Mouse (Mus musculus): ENCODE measurements around the gene Agt. TPM values are rescaled to one million over a fixed set of nuclear protein-coding genes. Genes with fewer than 3 reads are reported as not detected.

The Agt gene
- 14.3 and 172 TPM in 2 replicates for total RNA-seq (2021)
- long read RNA-seq, experiment 1, transcript Agt-201 (5 exons, 1,891 nt), result major isoform, 9 of 9 reads
- long read RNA-seq, experiment 1, partial matches to known transcripts, result 0 of 9 reads
- long read RNA-seq, experiment 1, other reads (novel, unspliced or antisense), result 0 of 9 reads
- long read RNA-seq, experiment 2, transcript Agt-201 (5 exons, 1,891 nt), result major isoform, 151 of 207 reads
- long read RNA-seq, experiment 2, partial matches to known transcripts, result 49 of 207 reads
- long read RNA-seq, experiment 2, other reads (novel, unspliced or antisense), result 7 of 207 reads

DNA sequence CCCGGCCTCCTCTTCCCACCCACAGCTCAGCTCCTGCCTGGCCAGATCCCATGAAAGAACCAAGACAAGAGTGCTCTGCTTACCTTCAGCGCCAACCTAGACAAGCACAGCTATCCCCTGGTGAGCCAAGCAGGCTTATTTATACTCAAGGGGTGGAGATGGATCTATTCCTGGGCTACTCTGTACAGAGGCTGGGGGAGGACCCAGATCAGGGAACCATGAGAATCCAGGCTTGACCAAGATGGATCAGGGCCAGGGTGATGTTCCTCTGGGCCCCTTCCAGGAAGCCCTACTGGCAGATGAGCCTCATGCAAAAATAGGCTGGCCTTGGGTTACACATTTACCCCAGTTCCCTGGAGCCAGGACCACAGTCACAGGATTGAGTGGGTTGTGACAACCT, at the start of gene Agt:
TSS of gene Agt (minus strand) at position 114 of the 400 bp plus-strand sequence.
- peak; percentile 63 for DNase-seq

DNA sequence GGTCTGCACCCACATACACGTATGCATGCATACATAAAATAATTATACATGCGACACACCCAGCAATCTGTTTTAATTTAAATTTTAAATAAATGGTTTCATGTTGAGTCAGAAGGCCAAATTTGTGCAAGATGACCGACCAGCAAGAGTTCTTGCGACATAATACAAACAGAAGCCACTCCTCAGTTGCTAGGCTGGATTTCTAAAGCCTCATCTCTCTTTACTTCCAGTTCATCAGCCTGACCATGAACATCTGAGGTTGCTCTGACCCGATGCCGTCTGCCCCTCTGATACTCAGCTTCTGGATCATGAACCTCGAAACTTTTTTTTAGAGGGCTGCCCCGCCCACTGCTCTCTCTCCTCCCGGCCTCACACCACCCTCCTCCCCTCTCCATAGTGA, 48.7 kb upstream of the Agt start:
- DNase-seq, result peak; percentile 20

DNA sequence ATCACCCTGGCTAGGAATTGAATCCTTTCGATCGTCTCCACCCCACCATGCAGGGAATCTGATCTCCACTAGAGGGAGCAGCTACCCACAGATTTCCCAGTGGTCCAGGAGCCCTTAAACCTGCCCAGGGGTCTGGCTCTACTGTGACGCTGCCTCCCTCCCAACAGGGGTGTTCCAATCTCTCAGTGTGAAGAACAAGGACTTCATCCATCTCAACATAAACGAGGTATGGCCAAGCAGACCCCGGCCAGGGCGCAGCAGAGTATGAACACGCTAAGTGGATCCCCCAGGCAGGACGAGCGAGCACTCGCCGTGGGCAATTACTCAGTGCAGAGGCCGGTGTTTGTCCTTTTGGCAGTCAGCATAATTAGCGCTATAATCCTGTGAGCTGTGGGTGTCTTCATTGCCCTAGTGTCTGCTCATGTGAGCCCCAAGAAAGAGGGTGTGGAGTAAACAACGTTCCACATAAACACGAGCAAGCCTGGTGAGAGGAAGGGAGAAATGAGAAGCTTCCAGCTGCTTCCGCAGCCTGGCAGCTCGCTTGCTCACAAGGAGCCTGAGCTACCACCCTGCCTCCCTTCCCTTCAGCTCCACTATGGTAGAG, 47.9 kb upstream of the Agt start:
- peak; percentile 85 for DNase-seq

DNA sequence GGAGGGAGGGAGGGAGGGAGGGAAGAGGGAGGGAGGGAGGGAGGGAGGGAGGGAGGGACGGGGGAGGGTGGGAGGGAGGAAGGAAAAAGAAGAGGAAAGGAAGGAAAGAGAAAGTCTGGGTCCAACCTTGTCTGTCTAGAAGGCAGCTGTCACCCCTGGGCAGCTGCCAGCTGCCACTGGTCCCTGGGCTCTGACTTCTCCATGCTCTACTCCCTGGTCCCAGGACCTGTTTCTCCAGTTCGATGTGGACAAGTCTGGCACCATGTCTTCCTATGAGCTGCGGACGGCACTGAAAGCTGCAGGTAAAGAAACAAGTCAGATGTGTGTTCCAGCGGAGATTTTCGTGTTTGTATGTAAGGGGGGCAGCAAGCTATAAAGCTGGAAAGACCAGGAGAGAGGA, 44.8 kb upstream of the Agt start:
- no peak for DNase-seq

DNA sequence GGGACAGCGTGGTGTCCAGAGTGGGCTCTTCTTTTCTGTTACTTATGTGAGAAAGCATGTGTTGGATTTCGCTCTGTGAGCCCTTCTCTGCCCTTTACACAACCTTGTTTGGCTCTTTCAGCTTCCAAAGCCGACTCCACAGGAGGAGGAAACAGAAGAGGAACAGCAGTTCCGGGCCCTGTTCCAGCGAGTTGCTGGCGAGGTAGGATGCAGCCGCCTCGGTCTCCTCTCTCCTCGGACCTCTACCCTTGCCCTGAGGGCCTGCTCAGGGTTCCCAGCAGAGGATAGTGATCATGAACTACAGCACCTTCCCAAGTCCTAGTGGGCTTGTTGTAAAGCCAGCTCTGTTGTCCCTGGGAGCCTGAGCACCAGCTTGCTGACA, 39.5 kb upstream of the Agt start:
- DNase-seq, result no peak

DNA sequence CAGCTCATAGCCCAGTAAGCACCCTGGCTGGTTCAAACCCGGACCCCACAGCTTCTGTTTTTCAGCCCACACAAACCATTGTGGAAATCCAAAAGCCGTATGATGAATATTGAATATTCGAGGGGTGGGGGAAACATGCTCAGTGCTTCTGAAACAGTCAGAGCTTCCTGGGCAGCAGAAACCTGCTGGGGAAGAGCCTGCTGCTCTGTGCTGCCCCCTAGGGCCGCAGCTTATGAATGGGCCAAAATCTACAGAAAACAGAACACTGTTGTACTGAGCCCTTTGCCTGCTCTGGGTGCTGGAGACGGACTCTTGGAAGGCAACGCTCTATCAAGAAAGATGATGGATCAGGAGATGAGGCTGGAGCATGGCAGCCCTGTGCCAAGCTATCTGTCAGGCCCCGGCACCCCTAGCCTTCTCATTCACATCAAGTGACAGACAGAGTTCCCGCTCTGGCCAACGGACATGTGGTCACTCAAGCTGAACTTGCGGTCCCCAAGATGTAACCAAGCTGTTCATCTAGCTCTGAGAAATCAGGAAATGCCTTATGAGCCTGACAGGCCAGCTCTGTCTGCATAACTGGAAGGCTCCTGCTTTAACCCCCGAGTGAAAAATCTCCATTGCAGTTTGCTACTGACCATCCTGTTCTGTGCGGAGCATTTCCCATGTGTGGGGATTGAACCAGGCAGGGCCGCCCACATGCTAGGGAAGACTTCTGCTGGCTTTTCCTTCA, 38.9 kb upstream of the Agt start:
- DNase-seq, result peak; percentile 52

DNA sequence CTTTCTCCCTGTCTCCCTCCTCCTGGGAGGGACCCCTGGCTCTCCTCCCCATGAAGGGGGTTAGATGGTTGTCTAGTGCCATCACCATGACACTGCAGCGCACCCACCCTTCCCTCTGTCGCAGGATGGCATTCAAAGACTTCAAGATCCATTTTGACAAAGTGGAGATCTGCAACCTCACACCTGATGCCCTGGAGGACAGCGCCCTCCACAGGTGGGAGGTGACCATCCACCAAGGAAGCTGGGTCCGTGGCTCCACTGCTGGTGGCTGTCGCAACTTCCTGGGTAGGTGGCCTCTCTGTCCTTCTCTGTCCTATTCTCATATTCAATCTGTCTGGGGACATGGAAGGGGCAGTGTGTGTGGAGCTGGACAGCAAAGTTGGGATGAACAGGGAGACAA, 34.6 kb upstream of the Agt start:
- DNase-seq, result peak; percentile 59

DNA sequence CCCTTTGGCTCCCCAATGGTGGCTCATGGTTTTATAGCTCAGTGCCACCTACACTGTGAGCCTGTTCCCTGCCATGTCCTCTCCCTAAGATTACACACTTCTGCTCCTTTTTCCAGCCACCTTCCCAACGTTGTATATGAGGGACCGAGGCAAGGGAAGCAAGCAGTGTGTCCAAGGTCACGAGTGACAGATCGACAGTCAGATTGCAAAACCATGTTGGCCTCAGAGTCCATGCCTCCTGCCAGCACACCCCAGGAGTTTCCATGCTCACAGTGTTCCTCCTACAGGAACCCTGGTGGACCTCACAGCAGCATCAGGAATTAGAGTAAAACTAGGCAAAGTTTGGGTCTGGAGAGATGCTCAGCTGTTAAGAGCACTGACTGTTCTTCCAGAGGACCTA, 19.9 kb upstream of the Agt start:
- DNase-seq, result peak; percentile 74

DNA sequence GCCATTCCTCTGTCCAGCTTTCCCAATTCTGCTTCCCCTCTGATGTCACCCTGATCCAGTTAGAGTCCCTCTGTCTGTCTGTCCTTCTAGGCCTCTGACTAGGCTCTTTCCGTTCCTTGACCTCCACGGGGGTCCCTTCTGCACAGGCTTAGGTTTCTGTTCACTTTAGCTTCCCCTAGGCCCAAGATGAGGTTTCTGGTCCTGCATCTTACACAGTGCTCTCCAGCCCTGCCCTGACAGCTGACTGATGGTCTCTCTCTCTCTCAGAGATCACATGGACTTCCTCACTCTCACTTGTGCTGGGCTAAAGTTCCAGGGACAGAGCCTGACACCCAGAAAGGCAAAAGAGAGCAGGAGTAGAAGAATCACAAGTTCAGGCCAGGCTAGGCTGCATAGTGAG, 17.1 kb upstream of the Agt start:
- no peak for DNase-seq

DNA sequence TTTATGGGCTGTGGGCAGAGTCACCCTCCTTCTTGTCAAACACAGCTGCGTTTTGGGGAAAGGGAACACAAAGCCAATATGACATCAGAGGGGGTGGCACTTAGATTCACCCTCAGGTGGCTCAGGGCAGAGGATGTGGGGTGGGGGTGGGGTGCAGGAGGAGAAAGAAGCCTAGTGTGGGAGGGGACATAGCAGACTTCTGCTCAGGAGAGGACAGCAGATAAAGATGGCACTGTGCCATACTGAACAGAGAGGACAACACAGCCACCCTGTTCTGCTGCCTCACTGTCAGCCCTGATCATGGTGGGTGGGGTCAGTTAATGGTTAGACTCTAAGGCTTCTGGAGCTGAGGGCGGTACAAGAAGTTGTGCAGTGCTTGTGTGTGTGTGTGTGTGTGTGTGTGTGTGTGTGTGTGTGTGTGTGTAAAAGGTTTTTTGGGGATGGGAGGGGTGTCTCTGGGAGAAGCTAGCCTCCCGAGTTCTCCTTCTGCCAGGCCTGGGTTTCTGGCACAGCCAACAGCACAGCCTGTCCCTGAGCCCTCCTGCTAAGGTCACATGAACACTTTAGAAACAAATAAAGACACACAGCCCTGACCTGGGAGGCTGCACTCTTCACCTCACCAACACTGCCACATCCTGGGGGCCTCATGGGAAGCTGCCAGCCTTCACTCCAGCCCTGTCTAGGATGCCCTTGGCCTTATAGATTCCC, 16.4 kb upstream of the Agt start:
- DNase-seq, result peak; percentile 74

DNA sequence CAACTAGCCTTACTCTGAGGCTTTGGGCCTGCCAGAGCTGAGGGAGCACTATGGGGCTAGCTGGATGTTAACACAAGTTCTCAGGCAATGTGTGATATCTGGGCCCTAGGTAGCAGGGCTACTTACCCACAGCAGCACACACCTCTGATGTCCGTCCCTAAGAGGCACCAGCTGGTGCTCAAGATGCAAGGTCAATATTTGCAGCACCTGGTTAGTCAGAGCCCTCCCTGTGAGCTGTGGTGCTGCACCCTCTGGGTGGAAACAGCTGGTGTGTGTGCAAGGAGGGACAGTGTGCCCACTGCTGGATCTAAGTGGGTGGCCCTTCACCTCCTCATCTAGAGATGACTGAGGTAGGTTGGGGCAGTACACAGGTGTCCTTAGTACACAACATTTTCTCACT, 7.2 kb upstream of the Agt start:
- no peak for DNase-seq

DNA sequence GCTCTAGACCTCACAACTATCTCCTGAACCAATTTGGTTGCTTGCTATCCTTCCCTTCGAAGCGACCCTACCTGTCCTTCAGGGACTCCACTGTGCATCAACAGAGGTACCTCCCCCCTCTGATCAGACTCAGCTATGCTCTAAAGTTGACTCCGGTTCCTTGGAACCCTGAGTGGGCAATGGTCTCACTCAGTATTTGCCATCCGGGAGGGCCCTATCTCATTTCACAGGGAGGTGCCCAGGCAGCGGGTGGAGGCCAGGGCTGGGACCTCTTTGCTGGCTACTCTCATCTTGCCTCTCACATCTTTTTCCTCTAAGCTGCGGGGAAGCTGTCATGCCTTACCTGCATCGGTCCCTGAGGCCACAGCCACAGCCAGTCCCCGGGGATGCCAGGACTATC, 6.3 kb upstream of the Agt start, which contains the start of gene Capn9:
TSS of gene Capn9 (plus strand) at position 301 of the 400 bp plus-strand sequence.
- DNase-seq, result no peak

DNA sequence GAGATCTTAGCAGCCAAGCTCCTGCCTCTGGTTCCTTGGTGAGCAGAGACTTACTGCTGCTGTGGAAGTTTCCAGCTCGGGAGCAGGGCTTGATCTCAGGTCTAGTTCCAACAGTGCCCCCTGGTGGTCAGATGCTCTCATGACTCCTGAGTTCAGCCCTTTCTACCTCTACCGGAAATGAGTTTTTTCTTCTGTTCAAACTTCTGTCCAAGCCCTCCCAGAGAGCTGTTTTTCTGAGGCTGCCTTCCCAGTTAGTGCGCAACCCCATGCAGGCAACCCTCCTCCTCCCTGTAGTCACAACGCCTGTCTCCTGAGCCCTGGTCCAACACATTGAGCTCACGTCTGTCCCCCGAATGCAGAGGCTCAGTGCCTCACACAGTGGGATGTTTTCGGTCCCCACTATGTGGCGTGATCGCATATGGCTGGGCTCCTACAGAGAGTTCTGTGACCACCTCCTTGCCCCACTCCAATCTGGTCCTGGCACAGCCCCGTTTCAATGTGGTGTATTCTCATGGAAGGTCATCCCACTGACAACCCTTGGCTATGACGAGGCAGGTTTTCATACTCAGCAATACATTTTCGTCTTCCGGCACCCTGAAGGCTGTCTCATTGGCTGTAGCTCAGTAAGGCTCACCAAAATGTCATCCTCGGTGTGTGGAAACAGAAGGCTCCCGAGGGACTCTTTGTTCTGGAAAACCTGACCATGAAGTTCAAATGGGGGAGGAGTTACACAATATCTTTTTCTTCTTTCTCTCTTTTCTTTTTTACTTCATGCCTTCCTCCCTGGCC, 4.2 kb upstream of the Agt start:
- peak; percentile 97 for DNase-seq

DNA sequence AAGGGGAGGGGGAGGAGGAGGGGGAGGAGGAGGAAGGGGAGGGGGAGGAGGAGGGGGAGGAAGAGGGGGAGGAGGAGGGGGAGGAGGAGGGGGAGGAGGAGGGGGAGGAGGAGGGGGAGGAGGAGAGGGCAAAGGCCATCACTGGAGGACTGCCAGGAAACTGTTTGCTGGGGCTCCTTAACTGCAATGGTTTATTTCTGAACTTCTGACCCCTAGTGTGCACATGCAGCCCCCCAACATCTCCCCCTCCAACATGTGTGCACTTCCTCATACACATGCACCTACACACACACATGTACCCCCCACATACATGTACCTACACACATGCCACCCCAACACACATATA, 2.9 kb upstream of the Agt start:
- peak; percentile 7 for DNase-seq

DNA sequence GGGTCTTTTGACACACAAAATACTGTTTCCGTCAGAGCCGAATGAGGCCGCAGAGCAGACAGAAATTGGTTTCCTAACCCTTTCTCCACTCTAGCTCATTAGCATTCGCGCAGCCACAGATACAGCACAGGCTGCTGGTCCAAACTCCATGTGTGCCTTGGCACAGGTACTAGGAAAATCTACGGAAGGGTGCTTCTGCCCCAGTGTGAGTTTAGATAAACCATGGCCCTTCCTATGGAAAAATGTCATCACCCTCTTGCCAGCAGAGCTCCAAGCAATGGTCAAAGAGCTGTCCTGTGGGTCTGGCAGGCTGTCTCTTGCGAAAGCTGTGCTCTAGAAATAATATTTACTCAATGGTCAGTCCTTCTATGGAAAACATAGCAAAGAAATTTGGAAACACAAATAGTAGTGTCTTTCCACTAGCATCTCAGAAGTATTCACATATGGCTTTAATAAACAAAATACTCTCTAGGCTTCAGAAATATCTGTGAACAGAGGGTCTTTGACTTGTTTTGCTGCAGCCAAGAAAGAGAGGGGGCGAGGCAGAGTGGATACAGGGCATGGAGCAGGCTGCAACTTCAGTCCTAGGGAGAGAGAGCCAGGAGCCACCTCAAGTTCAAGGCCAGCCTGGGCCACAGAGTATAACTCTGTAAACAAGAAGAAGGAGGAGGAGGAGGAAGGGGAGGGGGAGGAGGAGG, 2.4 kb upstream of the Agt start:
- DNase-seq, result peak; percentile 2

DNA sequence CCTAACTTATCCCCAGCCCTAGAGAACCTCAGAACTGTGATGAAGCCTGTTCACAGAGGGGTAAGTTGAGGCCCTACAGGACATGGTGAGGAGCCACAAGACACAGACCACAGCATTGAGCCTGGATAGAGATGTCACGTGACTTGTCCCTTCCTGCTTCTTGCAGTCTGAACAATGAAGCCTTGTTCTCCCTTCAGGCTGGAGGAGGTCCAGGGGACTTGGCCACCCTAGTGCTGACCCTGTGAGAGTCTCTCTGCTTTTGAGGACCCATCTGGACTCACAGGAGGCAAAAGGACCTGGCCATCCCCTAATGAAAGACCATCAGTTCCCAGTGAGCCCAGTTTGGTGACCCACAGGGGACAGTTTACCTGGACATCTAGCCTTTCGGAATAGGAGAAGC, 406 bp downstream of the Agt start:
- DNase-seq, result no peak

DNA sequence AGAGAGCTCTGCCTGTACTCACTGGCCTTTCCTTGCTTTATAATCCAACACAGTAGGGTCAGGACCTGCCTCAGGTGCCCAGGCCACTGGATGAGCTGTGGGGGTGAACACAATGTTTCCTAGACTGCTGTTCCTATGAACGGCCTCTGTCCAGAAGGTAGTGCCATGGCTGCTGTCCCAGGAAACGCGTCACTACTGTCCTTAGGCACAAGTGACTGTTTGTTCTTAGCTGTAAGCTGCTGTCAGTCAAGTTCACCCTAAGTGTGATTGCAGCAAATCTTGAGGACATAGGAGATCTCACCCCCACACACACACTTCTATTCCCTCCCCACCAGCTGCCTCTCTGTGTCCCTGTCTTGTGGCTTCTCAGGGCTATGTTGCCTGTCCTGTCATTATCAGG, 1.9 kb downstream of the Agt start:
- no peak for DNase-seq

DNA sequence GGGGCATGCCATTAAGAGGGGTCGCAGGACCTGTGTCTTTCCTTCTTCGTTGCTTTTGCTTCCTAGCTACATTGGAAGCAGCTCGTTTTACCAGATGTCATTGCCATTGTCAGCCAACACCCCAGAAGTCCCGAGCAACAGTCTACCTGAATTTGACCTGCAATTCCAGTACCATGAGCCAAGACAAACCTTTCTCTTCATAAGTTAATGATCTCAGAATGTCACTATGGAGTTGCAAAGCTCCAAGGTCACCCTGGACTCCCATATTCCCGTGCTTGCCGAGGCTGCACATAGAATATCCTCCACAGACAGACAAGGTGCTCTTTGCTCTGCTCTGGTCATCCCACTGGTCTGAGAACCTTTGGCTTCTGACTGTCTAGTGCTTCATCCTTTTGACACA, 2.4 kb downstream of the Agt start:
- DNase-seq, result no peak

DNA sequence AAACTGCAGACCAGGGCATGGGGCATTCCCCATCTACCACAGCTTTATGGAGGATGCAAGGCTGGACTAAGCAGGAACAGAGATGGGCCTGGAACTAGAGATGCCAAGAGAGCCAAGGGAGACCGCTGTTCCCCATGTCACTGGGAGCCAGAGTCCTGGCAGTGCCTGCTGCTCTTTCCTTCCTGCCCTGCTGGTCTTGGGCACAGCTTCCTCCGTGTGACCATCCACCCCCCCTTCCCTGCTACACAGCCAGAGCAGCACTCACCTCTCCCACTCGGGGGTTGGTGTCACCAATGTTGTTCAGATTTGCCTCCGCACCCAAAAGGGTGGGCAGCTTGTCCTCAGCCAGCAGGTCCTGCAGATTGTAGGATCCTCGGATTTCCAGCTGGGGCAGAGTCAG, 12.0 kb downstream of the Agt start:
- DNase-seq, result no peak

DNA sequence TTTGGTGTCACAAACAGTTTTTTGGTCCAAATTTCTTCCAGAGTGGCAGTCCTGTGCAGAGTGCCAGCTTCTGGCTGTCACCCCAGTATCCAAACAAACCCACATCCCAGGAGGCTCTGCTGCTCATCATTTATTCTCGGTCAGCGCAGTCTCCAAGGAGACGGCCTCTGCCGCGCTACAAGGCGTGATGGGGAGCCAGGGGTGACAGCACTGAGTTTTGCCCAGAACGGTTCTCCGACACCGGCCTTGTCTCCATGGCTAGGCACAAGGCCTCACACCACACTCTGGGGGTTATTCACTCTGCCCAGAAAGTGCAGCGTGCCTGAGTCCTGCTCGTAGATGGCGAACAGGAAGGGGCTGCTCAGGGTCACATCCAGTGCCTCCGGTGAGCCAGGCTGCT, 12.8 kb downstream of the Agt start:
- peak; percentile 52 for DNase-seq

DNA sequence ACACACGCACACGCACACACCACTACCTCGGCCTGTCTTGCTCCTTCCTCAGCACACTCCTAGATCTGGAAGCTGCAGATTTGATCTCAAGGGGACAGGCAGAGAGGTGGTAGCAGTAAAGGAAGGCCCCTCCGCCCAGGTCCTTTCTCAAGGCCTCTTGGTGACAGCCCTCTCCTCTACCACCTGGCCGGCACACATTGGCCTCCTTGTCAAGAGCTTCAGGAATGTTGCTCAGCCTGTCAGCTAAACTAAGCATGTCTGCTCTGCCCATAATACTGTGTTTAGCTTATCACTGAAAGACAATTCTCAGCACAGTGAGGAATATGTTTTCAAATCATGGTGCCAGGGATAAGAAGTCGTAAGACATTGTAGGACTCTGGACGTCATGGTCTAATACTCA, 13.3 kb downstream of the Agt start:
- no peak for DNase-seq
